Mouse (Mus musculus): ENCODE results near the gene Tusc2.

- TF ChIP-seq CTCF (IDR thresholded peaks at IDR 0.05; ENCODE audit: low read depth, low read length) (0 out of 2 replicates have a peak, but pooled peaks have one; percentile 8), POLR2A (IDR thresholded peaks at IDR 0.05; ENCODE audit: extremely low read depth, insufficient read depth, low read length) (peak; percentile 78)
Measured at GRCm38 (mm10) chr9:107533791-107534407, 29.2 kb upstream of the Tusc2 start, which contains the start of gene Tmem115.
